Mouse (Mus musculus): Measurements from ENCODE around the gene Zfp292. TPM values are rescaled to one million over a fixed set of nuclear protein-coding genes. Genes with fewer than 3 reads are reported as not detected.

Zfp292 gene
- polyA plus RNA-seq, 1 experiment from 2014 or later, result 14.8 TPM

Other genes with a start within 250 kb of the Zfp292 start
- gene Slc35a1, start 195.5 kb downstream of the Zfp292 start, polyA plus RNA-seq (2015; fragmentation: Nextera tagmentation; extraction: Ambion mirVana), result 67.3 and 84.3 TPM in 2 replicates
- gene Cfap206, start 152.8 kb downstream of the Zfp292 start, polyA plus RNA-seq (2015; fragmentation: Nextera tagmentation; extraction: Ambion mirVana), result 0.25 and 0.64 TPM in 2 replicates
- gene Gm136, start 126.7 kb downstream of the Zfp292 start, polyA plus RNA-seq (2015; fragmentation: Nextera tagmentation; extraction: Ambion mirVana), result not detected in 2 replicates
- 37.3 and 43.4 TPM in 2 replicates for gene Smim8, start 104.5 kb downstream of the Zfp292 start, polyA plus RNA-seq (2015; fragmentation: Nextera tagmentation; extraction: Ambion mirVana)
- gene Cga, start 10.8 kb upstream of the Zfp292 start, polyA plus RNA-seq (2015; fragmentation: Nextera tagmentation; extraction: Ambion mirVana), result not detected in 2 replicates

Measured in stomach, embryonic 16.5 days (tissue).